Mouse (Mus musculus) forebrain, postnatal 0 days (tissue): ENCODE results near the gene Stam. TPM values are rescaled to one million over a fixed set of nuclear protein-coding genes. Genes with fewer than 3 reads are reported as not detected.

Source experiments
- ATAC-seq: fragments of 200-750 bp; cut with Nextera tagmentation; 2 replicates; pipeline ENCODE4 v1.8.0; 2017; ENCODE audit warnings: mild to moderate bottlenecking, moderate library complexity
- DNase-seq: peaks from one replicate; pipeline ENCODE4 v3.0.0-alpha.2; 2015
- H3K27ac ChIP-seq: fragments of 300-500 bp; sonication (generic); 2 replicates; pipeline ENCODE4 v1.5.1; 2014; ENCODE audit warnings: low read depth, mild to moderate bottlenecking, antibody characterized with exemption, low read length, moderate library complexity, mixed read lengths
- H3K27me3 ChIP-seq: fragments of 300-500 bp; sonication (generic); 2 replicates; pipeline ENCODE4 v1.6.1; 2014; ENCODE audit warnings: mild to moderate bottlenecking, low read length, mixed read lengths; ENCODE audit not compliant: insufficient read depth
- H3K36me3 ChIP-seq: fragments of 300-500 bp; sonication (generic); 2 replicates; pipeline ENCODE4 v1.6.1; 2014; ENCODE audit warnings: mild to moderate bottlenecking, moderate library complexity; ENCODE audit not compliant: insufficient read depth
- H3K4me1 ChIP-seq: fragments of 300-500 bp; sonication (generic); 2 replicates; pipeline ENCODE4 v1.6.1; 2014; ENCODE audit warnings: antibody characterized with exemption; ENCODE audit not compliant: insufficient read depth
- H3K4me2 ChIP-seq: fragments of 300-500 bp; sonication (generic); 2 replicates; pipeline ENCODE4 v1.6.1; 2014; ENCODE audit warnings: low read depth, mild to moderate bottlenecking, moderate library complexity
- H3K4me3 ChIP-seq: fragments of 300-500 bp; sonication (generic); 2 replicates; pipeline ENCODE4 v1.5.1; 2014; ENCODE audit warnings: low read depth, low read length, mixed read lengths
- H3K9ac ChIP-seq: fragments of 300-500 bp; sonication (generic); 2 replicates; pipeline ENCODE4 v1.6.1; 2014; ENCODE audit warnings: mild to moderate bottlenecking
- H3K9me3 ChIP-seq: fragments of 300-500 bp; sonication (generic); 2 replicates; pipeline ENCODE4 v1.6.1; 2016; ENCODE audit warnings: low read length
- CTCF ChIP-seq: sonication (generic); IDR thresholded peaks from 2 replicates; pipeline ENCODE4 v1.5.1; 2016; ENCODE audit warnings: antibody characterized with exemption, control low read depth, low read depth
- WGBS: fragments of 180-500 bp; shearing (Covaris S2); extraction: QIAGEN DNeasy Blood & Tissue Kit; methylation state at CpG from one replicate; pipeline ENCODE4 v1.1.7; 2014; 5-methylcytosine and 5-hydroxymethylcytosine counted together
- polyA plus RNA-seq: library from polyadenylated mRNA; unstranded; fragments of >200 nt; fragmentation: Nextera tagmentation; extraction: Ambion mirVana; gene quantifications from 2 replicates; pipeline ENCODE4 v1.2.1, GENCODE M21; 2015
- total RNA-seq: library from RNA; depleted of rRNA; stranded (reverse); fragments of >200 nt; gene quantifications from 2 replicates; pipeline ENCODE4 v1.2.3, GENCODE M21; 2014

Stam gene
- total and polyA plus RNA-seq, 2 experiments from 2014 or later, result 99.9 to 100 TPM

- no peak overlapping the region for H3K9ac ChIP-seq
- H3K4me2 ChIP-seq, result no peak overlapping the region
- WGBS, result 78% methylated on average over 5 of the region's 5 CpGs
- H3K9me3 ChIP-seq, result no peaks in the 10 kb centered on the region
- H3K4me3 ChIP-seq, result no peak overlapping the region
- DNase-seq (no peak), ATAC-seq (no peak)
- H3K27me3 ChIP-seq, result no peaks in the 10 kb centered on the region
- H3K27ac ChIP-seq, result no peak overlapping the region
- no peak for TF ChIP-seq CTCF
- no peaks in the 10 kb centered on the region for H3K4me1 ChIP-seq
- H3K36me3 ChIP-seq, result no peaks in the 10 kb centered on the region
Measured at GRCm38 (mm10) chr2:14164459-14165030, 90.6 kb downstream of the Stam start.

- Histone ChIP-seq H3K36me3 (no peaks in the 10 kb centered on the region), H3K9me3 (no peaks in the 10 kb centered on the region), H3K4me2 (no peak overlapping the region), H3K27me3 (no peaks in the 10 kb centered on the region), H3K4me1 (no peaks in the 10 kb centered on the region), H3K9ac (no peak overlapping the region), H3K27ac (no peak overlapping the region), H3K4me3 (no peak overlapping the region)
- DNase-seq (no peak), ATAC-seq (no peak)
- WGBS, result 55% methylated on average over 2 of the region's 2 CpGs
- TF ChIP-seq CTCF, result no peak
Measured at GRCm38 (mm10) chr2:14165066-14165465, 91.2 kb downstream of the Stam start.

- Histone ChIP-seq H3K4me2 (no peak overlapping the region), H3K4me3 (no peak overlapping the region), H3K27ac (no peak overlapping the region), H3K9ac (no peak overlapping the region), H3K36me3 (no peaks in the 10 kb centered on the region), H3K9me3 (no peaks in the 10 kb centered on the region), H3K27me3 (no peaks in the 10 kb centered on the region), H3K4me1 (no peaks in the 10 kb centered on the region)
- WGBS, result 77% methylated on average over 3 of the region's 3 CpGs
- 0 out of 2 replicates have a peak, but pooled peaks have one; percentile 23 for ATAC-seq
- DNase-seq, result no peak
- TF ChIP-seq CTCF, result no peak
Measured at GRCm38 (mm10) chr2:14165618-14166344, 91.9 kb downstream of the Stam start.

- no peak for ATAC-seq
- no peak for TF ChIP-seq CTCF
- no peak overlapping the region for H3K4me2 ChIP-seq
Measured at GRCm38 (mm10) chr2:14167721-14168120, 93.8 kb downstream of the Stam start.

GRCm38 (mm10) chr2:14174334-14174733 lies 100.4 kb downstream of the Stam start, which contains the start of gene Tmem236:
Gene Tmem236, plus strand, starts transcription at chr2:14174523.
- no peak within 1 kb of the TSS for H3K9ac ChIP-seq
- no peak within 1 kb of the TSS for H3K4me2 ChIP-seq
- H3K4me1 ChIP-seq, result no peaks in the 10 kb centered on the region
- 56% methylated on average over 3 of the region's 3 CpGs for WGBS
- H3K9me3 ChIP-seq, result no peaks in the 10 kb centered on the region
- no peak for TF ChIP-seq CTCF
- H3K4me3 ChIP-seq, result no peak within 1 kb of the TSS
- H3K27ac ChIP-seq, result no peak within 1 kb of the TSS
- no peaks in the 10 kb centered on the region for H3K36me3 ChIP-seq
- DNase-seq (no peak), ATAC-seq (no peak)
- no peaks in the 10 kb centered on the region for H3K27me3 ChIP-seq

More at GRCm38 (mm10) chr2:14167721-14168120, 93.8 kb downstream of the Stam start:
- H3K27me3 ChIP-seq, result no peaks in the 10 kb centered on the region
- DNase-seq, result no peak
- no peaks in the 10 kb centered on the region for H3K4me1 ChIP-seq
- H3K4me3 ChIP-seq, result no peak overlapping the region
- no peaks in the 10 kb centered on the region for H3K9me3 ChIP-seq
- H3K36me3 ChIP-seq, result no peaks in the 10 kb centered on the region
- no peak overlapping the region for H3K9ac ChIP-seq
- H3K27ac ChIP-seq, result no peak overlapping the region

GRCm38 (mm10) chr2:14176460-14177193 lies 102.7 kb downstream of the Stam start:
- H3K9me3 ChIP-seq, result no peaks in the 10 kb centered on the region
- H3K27me3 ChIP-seq, result no peaks in the 10 kb centered on the region
- 81% methylated on average over 2 of the region's 2 CpGs for WGBS
- ATAC-seq (no peak), DNase-seq (no peak)
- no peak for TF ChIP-seq CTCF
- H3K9ac ChIP-seq, result no peak overlapping the region
- no peak overlapping the region for H3K4me2 ChIP-seq
- no peak overlapping the region for H3K27ac ChIP-seq
- no peaks in the 10 kb centered on the region for H3K36me3 ChIP-seq
- H3K4me1 ChIP-seq, result no peaks in the 10 kb centered on the region
- H3K4me3 ChIP-seq, result no peak overlapping the region

- H3K4me3 ChIP-seq, result no peak overlapping the region
- no peak overlapping the region for H3K4me2 ChIP-seq
- no peaks in the 10 kb centered on the region for H3K36me3 ChIP-seq
- no peak for DNase-seq
- H3K27me3 ChIP-seq, result no peaks in the 10 kb centered on the region
- no peak overlapping the region for H3K9ac ChIP-seq
- ATAC-seq, result no peak
- H3K27ac ChIP-seq, result no peak overlapping the region
- no peaks in the 10 kb centered on the region for H3K9me3 ChIP-seq
- TF ChIP-seq CTCF, result no peak
- H3K4me1 ChIP-seq, result no peaks in the 10 kb centered on the region
Measured at GRCm38 (mm10) chr2:14184375-14184774, 110.5 kb downstream of the Stam start.
